Mouse (Mus musculus): Measurements from ENCODE around the gene Fiz1. TPM values are rescaled to one million over a fixed set of nuclear protein-coding genes. Genes with fewer than 3 reads are reported as not detected.

The Fiz1 gene
- polyA plus RNA-seq, 1 experiment from 2014 or later: 40.3 TPM

DNA sequence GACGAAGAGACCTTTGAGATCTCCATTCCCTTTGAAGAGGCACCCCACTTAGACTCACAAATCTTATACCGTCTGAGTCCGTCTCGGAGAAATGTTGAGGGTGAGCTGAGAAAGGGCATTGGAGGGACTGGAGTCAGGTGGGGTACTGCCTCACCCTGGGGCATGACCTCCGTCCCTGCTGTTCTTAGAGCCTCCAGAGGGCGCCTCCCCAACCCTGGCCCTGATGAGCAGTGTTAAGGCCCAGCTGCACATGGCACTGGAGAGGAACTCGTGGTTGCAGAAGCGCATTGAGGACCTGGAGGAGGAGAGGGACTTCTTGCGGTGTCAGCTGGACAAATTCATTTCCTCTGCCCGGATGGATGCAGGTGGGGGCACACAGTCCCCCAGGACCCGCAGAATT, 43.3 kb upstream of the Fiz1 start:
- Histone ChIP-seq H3K36me3 (ENCODE audit: control insufficient read depth, insufficient read depth, low read length) (no peaks in the 10 kb centered on the region), H3K4me2 (ENCODE audit: low read length) (peak overlapping the region; percentile 71), H3K27me3 (replicated peaks; ENCODE audit: control insufficient read depth, insufficient read depth, low read length) (peaks cover 50% of the 10 kb centered on the region), H3K9ac (ENCODE audit: low read length) (no peak overlapping the region), H3K4me1 (replicated peaks; ENCODE audit: control insufficient read depth, insufficient read depth, low read length) (peaks cover 30% of the 10 kb centered on the region), H3K9me3 (ENCODE audit: control insufficient read depth, low read length) (no peaks in the 10 kb centered on the region), H3K27ac (ENCODE audit: low read depth) (no peak overlapping the region), H3K4me3 (ENCODE audit: low read depth, low read length) (0 out of 2 replicates have a peak overlapping the region, but pooled peaks have one; percentile 50)
- DNase-seq (ENCODE audit: low spot score) (no peak), ATAC-seq (replicated peaks; ENCODE audit: low FRiP score, low TSS enrichment, low read depth) (no peak)
- WGBS: 42% methylated on average over 11 of the region's 11 CpGs

DNA sequence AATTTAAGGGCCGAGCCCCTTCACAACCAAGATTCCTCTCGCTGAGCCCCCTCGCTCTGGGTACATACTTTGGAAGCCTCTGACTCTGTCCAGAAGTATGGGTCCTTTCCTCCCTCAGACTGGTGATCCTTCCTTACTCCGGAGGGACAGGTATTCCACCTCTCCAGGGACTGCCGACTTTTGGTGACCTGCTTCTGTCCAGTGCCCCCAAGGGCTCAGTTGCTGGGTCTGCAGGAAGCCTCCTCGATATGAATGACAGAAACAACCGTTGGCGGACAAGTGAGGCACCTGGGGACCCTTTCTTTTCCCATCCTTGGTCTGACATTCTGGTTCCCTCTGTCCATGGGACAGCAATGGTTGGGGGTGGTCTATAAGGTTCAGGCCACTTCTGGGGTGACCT, 42.9 kb upstream of the Fiz1 start:
- no peak for DNase-seq (ENCODE audit: low spot score)
- Histone ChIP-seq H3K4me2 (ENCODE audit: low read length) (peak overlapping the region; percentile 71), H3K27me3 (replicated peaks; ENCODE audit: control insufficient read depth, insufficient read depth, low read length) (peaks cover 55% of the 10 kb centered on the region), H3K4me3 (ENCODE audit: low read depth, low read length) (peak overlapping the region; percentile 50), H3K36me3 (ENCODE audit: control insufficient read depth, insufficient read depth, low read length) (no peaks in the 10 kb centered on the region), H3K9ac (ENCODE audit: low read length) (peak overlapping the region; percentile 68), H3K27ac (ENCODE audit: low read depth) (no peak overlapping the region), H3K9me3 (ENCODE audit: control insufficient read depth, low read length) (no peaks in the 10 kb centered on the region), H3K4me1 (replicated peaks; ENCODE audit: control insufficient read depth, insufficient read depth, low read length) (peaks cover 35% of the 10 kb centered on the region)
- WGBS: 30% methylated on average over 8 of the region's 8 CpGs
- ATAC-seq (replicated peaks; ENCODE audit: low FRiP score, low TSS enrichment, low read depth): no peak

DNA sequence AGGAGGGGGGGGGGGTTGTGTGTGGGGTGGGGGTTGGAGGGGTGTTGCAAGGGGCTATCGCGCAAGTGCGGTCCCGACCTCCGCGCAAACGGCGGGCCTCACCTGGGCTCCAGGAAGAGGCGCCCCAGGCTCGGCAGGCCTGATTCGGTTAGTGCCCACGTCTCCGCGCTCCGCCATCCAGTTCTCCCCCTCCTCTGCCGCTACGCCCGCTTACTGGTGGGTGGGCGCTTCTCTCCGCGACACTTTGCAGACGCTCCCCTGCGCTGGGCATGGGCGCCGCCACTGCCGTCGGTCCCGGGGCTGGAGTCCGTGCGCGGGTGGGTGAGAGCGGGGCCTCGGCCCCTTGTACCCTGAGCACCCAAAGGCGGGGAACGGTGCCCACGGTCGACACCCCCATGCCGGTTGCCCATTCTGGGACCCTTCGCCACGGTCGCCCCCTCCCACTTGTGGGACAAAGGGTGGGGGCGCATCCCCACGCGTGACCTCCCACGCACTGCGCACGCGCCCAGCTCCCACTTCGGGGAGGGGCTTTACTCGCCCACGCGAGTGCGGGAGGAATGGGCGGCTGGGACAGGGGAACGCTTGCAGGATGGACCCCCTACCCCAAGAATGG, 42.3 kb upstream of the Fiz1 start:
- ATAC-seq (replicated peaks; ENCODE audit: low FRiP score, low TSS enrichment, low read depth) (no peak), DNase-seq (ENCODE audit: low spot score) (peak; percentile 67)
- H3K9ac ChIP-seq (ENCODE audit: low read length): peak overlapping the region; percentile 68
- peaks cover 60% of the 10 kb centered on the region for H3K27me3 ChIP-seq (replicated peaks; ENCODE audit: control insufficient read depth, insufficient read depth, low read length)
- 2% methylated on average over 54 of the region's 55 CpGs for WGBS
- no peaks in the 10 kb centered on the region for H3K36me3 ChIP-seq (ENCODE audit: control insufficient read depth, insufficient read depth, low read length)
- peak overlapping the region; percentile 50 for H3K4me3 ChIP-seq (ENCODE audit: low read depth, low read length)
- peaks cover 37% of the 10 kb centered on the region for H3K4me1 ChIP-seq (replicated peaks; ENCODE audit: control insufficient read depth, insufficient read depth, low read length)
- H3K4me2 ChIP-seq (ENCODE audit: low read length): peak overlapping the region; percentile 71
- no peaks in the 10 kb centered on the region for H3K9me3 ChIP-seq (ENCODE audit: control insufficient read depth, low read length)
- no peak overlapping the region for H3K27ac ChIP-seq (ENCODE audit: low read depth)

DNA sequence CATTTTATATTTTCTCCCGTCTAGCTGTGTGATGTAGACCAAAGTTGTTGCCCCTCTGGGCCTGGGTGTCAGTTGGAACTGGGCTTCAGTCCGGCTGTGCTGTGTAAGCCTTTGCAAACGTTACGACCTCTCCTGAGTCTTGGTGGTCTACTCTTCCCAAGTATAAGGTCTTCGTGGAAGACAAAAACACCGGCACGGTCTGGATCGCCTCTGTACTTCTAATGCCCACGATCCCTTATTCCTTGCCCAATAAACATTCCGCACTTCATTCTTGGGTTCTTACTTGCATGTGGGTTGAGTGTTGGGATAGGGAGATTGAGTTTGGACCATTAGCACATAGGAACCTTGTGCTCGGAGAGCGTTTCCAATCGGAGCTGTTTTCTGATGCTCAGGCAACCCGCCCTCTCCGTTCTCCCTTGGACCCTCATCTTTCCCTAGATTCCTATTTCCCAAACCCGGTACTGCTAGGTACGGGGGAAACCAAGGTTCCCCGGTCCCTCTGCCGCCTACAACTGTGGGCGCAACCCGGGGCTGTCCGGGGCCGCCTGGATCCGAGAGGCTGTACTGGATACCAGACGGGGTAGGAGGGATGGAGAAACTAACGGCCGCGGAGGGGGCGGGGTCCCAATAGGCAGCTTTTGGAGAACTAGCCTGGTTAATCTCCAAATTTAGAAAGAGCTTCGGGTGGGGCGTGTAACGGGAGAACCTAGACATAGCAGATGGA, 39.1 kb upstream of the Fiz1 start:
- peak overlapping the region; percentile 92 for H3K4me2 ChIP-seq (ENCODE audit: low read length)
- no peak for ATAC-seq (replicated peaks; ENCODE audit: low FRiP score, low TSS enrichment, low read depth)
- peaks cover 33% of the 10 kb centered on the region for H3K4me1 ChIP-seq (replicated peaks; ENCODE audit: control insufficient read depth, insufficient read depth, low read length)
- peak; percentile 69 for DNase-seq (ENCODE audit: low spot score)
- H3K36me3 ChIP-seq (ENCODE audit: control insufficient read depth, insufficient read depth, low read length): no peaks in the 10 kb centered on the region
- 11% methylated on average over 32 of the region's 32 CpGs for WGBS
- no peak overlapping the region for H3K27ac ChIP-seq (ENCODE audit: low read depth)
- H3K9ac ChIP-seq (ENCODE audit: low read length): peak overlapping the region; percentile 29; the same call in 1 of the 2 replicates
- peaks cover 60% of the 10 kb centered on the region for H3K27me3 ChIP-seq (replicated peaks; ENCODE audit: control insufficient read depth, insufficient read depth, low read length)
- peak overlapping the region; percentile 76 for H3K4me3 ChIP-seq (ENCODE audit: low read depth, low read length)
- no peaks in the 10 kb centered on the region for H3K9me3 ChIP-seq (ENCODE audit: control insufficient read depth, low read length)

DNA sequence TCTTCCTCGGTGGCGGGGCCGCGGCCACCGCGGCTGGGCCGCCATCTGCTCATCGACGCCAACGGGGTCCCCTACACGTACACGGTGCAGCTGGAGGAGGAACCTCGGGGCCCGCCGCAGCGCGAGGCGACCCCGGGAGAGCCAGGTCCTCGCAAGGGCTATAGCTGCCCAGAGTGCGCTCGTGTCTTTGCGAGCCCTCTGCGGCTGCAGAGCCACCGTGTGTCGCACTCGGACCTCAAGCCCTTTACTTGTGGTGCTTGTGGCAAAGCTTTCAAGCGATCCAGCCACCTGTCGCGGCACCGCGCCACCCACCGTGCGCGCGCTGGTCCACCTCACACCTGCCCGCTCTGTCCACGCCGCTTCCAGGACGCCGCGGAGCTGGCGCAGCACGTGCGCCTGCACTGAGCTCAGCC, 38.4 kb upstream of the Fiz1 start:
- DNase-seq (ENCODE audit: low spot score) (peak; percentile 57), ATAC-seq (replicated peaks; ENCODE audit: low FRiP score, low TSS enrichment, low read depth) (no peak)
- Histone ChIP-seq H3K9me3 (ENCODE audit: control insufficient read depth, low read length) (no peaks in the 10 kb centered on the region), H3K27ac (ENCODE audit: low read depth) (no peak overlapping the region), H3K4me2 (ENCODE audit: low read length) (peak overlapping the region; percentile 92), H3K27me3 (replicated peaks; ENCODE audit: control insufficient read depth, insufficient read depth, low read length) (peaks cover 59% of the 10 kb centered on the region), H3K4me3 (ENCODE audit: low read depth, low read length) (peak overlapping the region; percentile 76), H3K4me1 (replicated peaks; ENCODE audit: control insufficient read depth, insufficient read depth, low read length) (peaks cover 33% of the 10 kb centered on the region), H3K9ac (ENCODE audit: low read length) (peak overlapping the region; percentile 34; the same call in 1 of the 2 replicates), H3K36me3 (ENCODE audit: control insufficient read depth, insufficient read depth, low read length) (no peaks in the 10 kb centered on the region)
- 5% methylated on average over 45 of the region's 45 CpGs for WGBS

DNA sequence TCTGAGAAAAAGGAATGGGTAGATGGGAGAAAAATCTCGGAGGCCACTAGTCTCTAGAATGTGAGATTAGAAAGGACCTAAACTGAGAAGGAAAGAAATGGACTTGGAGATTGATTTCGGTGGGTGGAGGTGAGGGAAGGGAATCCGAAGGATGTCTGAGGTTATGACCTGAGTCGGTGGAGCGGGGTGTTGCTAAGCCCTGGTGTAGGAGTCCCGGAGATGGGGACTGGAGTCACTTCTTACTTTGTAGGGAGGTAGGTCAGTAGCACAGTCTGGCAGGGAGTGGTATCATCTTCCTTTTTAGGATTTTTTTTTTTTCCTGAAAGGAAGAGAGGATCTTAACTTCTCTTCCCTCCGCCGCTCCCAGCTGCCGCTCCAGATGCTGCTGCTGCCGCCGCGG, 37.9 kb upstream of the Fiz1 start:
- Histone ChIP-seq H3K27me3 (replicated peaks; ENCODE audit: control insufficient read depth, insufficient read depth, low read length) (peaks cover 54% of the 10 kb centered on the region), H3K4me2 (ENCODE audit: low read length) (peak overlapping the region; percentile 92), H3K9ac (ENCODE audit: low read length) (0 out of 2 replicates have a peak overlapping the region, but pooled peaks have one; percentile 81), H3K36me3 (ENCODE audit: control insufficient read depth, insufficient read depth, low read length) (no peaks in the 10 kb centered on the region), H3K4me3 (ENCODE audit: low read depth, low read length) (peak overlapping the region; percentile 76), H3K9me3 (ENCODE audit: control insufficient read depth, low read length) (no peaks in the 10 kb centered on the region), H3K4me1 (replicated peaks; ENCODE audit: control insufficient read depth, insufficient read depth, low read length) (peaks cover 33% of the 10 kb centered on the region), H3K27ac (ENCODE audit: low read depth) (no peak overlapping the region)
- DNase-seq (ENCODE audit: low spot score): no peak
- no peak for ATAC-seq (replicated peaks; ENCODE audit: low FRiP score, low TSS enrichment, low read depth)
- WGBS: 3% methylated on average over 12 of the region's 12 CpGs

DNA sequence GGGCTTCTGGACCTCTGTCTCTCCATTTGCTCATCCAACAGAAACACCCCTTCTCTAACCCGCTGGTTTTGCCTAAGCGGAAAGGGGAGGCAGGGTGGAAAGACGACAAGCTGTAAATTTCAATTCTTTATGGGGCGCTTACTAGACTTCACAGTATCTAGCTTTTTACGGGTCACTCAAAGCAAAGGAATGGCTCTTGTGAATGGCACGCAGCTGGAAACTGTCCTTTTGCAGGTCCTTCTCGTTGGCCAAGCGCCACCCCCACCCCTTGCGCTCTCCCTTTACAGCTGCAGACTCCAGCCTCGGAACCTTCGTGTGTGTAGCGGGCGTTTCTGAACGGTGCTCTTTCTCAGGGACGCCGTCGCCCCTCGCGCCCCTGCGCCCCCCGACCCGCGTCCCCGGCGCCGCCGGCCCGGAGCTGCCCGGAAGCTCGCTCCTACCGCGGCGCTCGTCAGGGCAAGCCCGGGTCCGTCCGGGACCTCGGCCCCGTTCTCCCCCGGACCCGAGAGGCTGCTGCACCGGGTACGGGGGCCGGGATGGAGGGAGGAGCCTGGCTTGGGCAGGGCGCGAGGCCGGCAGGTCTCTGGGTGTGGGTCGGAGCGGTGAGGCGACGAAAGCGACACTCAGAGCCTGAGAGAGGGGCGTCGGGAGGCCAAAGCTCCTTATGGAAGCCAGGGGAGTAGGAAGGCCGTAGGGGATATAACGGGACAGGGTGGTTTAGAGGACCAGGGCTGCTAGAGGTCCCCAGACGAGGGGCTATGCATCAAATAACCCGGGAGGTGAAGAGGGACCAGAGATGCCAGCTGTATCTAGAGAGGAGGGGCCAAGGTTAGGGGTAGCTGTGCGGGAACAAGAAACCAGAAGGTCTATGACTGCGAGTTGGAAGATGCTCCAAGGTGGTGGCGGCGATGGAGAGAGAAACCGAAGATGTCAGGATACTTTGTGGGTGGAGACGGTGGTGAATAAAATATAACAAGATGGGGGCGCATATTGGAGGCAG, 37.0 kb upstream of the Fiz1 start, which contains the start of gene Zfp580:
Zfp580 (plus strand) TSS at position 346 of the 1,000 bp plus-strand sequence.
- ATAC-seq (replicated peaks; ENCODE audit: low FRiP score, low TSS enrichment, low read depth): peak; percentile 78
- peak within 1 kb of the TSS; percentile 76 for H3K4me3 ChIP-seq (ENCODE audit: low read depth, low read length)
- H3K4me1 ChIP-seq (replicated peaks; ENCODE audit: control insufficient read depth, insufficient read depth, low read length): peaks cover 30% of the 10 kb centered on the region
- under 1% methylated on average over 65 of the region's 65 CpGs for WGBS
- H3K27me3 ChIP-seq (replicated peaks; ENCODE audit: control insufficient read depth, insufficient read depth, low read length): peaks cover 46% of the 10 kb centered on the region
- H3K4me2 ChIP-seq (ENCODE audit: low read length): peak within 1 kb of the TSS; percentile 92
- H3K36me3 ChIP-seq (ENCODE audit: control insufficient read depth, insufficient read depth, low read length): no peaks in the 10 kb centered on the region
- peak; percentile 91 for DNase-seq (ENCODE audit: low spot score)
- H3K9ac ChIP-seq (ENCODE audit: low read length): peak within 1 kb of the TSS; percentile 81
- no peaks in the 10 kb centered on the region for H3K9me3 ChIP-seq (ENCODE audit: control insufficient read depth, low read length)
- peak within 1 kb of the TSS; percentile 71; the same call in 1 of the 2 replicates for H3K27ac ChIP-seq (ENCODE audit: low read depth)

DNA sequence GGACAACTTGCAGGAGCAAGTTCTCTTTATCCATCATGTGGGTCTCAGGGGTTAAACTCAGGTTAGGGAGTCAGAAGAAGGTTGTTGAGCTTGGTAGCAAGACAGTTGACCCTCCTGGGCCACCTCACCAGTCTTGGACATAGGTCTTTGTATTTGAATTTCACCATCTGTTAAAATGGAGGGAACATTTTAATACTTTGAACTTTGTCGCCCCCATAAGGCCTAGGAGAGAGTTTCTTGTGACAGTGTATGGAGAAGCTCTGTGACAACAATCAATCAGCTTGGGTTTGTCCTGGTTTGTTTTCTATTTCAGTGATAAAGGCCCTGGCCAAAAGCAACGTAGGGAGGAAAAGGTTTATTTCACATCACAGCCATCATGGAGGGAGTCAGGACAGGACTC, 32.8 kb upstream of the Fiz1 start:
- no peak overlapping the region for H3K4me3 ChIP-seq (ENCODE audit: low read depth, low read length)
- H3K27ac ChIP-seq (ENCODE audit: low read depth): no peak overlapping the region
- 25% methylated on average over 2 of the region's 2 CpGs for WGBS
- H3K9me3 ChIP-seq (ENCODE audit: control insufficient read depth, low read length): no peaks in the 10 kb centered on the region
- H3K9ac ChIP-seq (ENCODE audit: low read length): no peak overlapping the region
- no peaks in the 10 kb centered on the region for H3K36me3 ChIP-seq (ENCODE audit: control insufficient read depth, insufficient read depth, low read length)
- no peak overlapping the region for H3K4me2 ChIP-seq (ENCODE audit: low read length)
- DNase-seq (ENCODE audit: low spot score) (no peak), ATAC-seq (replicated peaks; ENCODE audit: low FRiP score, low TSS enrichment, low read depth) (no peak)
- H3K4me1 ChIP-seq (replicated peaks; ENCODE audit: control insufficient read depth, insufficient read depth, low read length): peaks cover 9% of the 10 kb centered on the region
- H3K27me3 ChIP-seq (replicated peaks; ENCODE audit: control insufficient read depth, insufficient read depth, low read length): peaks cover 5% of the 10 kb centered on the region; the same call in 1 of the 2 replicates

Data from intestine, embryonic 14.5 days (tissue).